Mouse (Mus musculus): ENCODE data around the gene Cks2.

- TF ChIP-seq CTCF (IDR thresholded peaks at IDR 0.05; ENCODE audit: low read depth) (no peak), EP300 (optimal IDR thresholded peaks at IDR 0.05) (no peak)
Observed at GRCm38 (mm10) chr13:51643924-51644828, 856 bp upstream of the Cks2 start.

Data from stomach, postnatal 0 days (tissue).